Mouse (Mus musculus): ENCODE data around the gene Abat.

The Abat gene

GRCm38 (mm10) chr16:8573041-8573440, 59.8 kb downstream of the Abat start:
- no peak for DNase-seq (ENCODE audit: low read depth, low spot score)

DNA sequence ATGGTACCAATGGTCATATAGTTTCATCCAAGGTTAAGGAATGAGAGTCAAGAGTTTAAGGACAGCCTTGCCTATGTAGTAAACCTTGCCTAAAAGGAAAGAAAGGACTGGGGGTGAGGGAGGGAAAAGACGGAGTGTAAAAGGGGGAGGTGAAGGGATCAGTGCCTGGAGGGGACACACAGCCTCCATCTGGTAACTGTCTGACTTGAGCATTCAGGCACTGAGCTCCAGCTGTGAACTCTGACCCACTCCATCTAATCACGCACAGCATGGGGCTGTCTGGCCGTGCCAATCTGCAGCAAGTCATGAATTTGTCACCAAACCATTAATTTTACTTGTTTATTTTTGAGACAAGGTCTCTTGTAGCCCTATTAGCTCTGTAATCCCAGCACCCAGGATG, 60.5 kb downstream of the Abat start:
- peak; percentile 43 for DNase-seq (ENCODE audit: low read depth, low spot score)

DNA sequence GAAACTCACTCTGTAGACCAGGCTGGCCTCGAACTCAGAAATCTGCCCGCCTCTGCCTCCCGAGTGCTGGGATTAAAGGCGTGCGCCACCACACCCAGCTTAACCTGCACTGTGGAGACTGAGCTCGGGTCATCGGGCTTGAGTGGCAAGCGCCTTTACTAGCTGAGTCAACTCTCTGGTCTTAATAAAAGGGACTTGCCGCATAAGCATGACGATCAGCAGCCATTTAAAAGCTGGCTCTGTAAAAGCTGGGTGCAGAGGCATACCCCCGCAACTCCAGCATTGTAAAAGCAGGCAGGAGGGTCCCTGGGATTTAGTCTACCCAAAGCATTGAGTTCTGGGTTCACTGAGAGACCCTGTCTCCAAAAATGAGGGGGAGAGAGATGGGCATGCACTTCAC, 61.1 kb downstream of the Abat start:
- no peak for DNase-seq (ENCODE audit: low read depth, low spot score)

- DNase-seq (ENCODE audit: low read depth, low spot score), result no peak
These were observed 62.9 kb downstream of the Abat start for GRCm38 (mm10) chr16:8576111-8576510.

DNA sequence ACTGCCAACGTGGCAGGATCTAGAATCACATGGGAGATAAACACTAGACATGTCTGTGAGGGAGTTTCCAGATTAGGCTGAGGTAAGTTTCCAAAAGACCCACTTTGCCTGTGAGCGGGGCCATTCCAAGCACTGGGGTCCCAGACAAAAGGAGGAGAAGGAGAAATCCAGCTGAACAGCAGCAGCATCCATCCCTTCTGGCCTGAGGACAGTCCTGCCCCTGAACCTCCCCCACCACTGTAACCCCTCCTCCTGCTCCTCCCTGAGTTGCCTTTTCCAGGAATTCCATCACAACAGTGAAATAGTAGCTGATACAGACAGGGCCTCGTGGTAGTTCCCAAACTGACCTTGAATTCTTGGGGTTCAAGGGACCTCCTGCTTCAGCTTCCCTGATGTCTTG, 63.7 kb downstream of the Abat start:
- DNase-seq (ENCODE audit: low read depth, low spot score), result no peak

GRCm38 (mm10) chr16:8578326-8578725, 65.1 kb downstream of the Abat start:
- peak; percentile 35 for DNase-seq (ENCODE audit: low read depth, low spot score)

- DNase-seq (ENCODE audit: low read depth, low spot score), result no peak
These were observed 66.3 kb downstream of the Abat start for GRCm38 (mm10) chr16:8579546-8579945.

- no peak for DNase-seq (ENCODE audit: low read depth, low spot score)
These were observed 68.5 kb downstream of the Abat start for GRCm38 (mm10) chr16:8581661-8582239.

- DNase-seq (ENCODE audit: low read depth, low spot score), result no peak
These were observed 69.5 kb downstream of the Abat start for GRCm38 (mm10) chr16:8582579-8583295.

DNA sequence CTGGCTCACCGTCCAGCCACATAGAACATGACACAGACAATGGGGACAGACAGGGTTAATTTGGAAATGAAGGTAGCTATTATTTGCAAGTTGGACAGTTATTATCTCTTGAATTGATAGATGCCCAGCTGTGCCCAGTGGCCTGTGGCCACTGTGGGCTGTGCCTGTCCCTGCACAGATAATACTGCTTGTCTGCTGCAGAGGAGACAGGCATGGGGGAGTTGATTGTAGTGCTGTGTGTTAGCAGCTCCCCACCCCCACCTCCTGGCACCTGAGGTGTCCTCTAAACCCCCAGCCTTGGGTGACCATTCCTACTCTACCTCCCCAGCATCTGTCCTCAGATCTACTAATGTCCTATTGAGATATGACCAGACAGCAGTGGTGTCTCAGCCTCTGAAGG, 71.0 kb downstream of the Abat start:
- DNase-seq (ENCODE audit: low read depth, low spot score), result no peak

- DNase-seq (ENCODE audit: low read depth, low spot score), result no peak
These were observed 71.8 kb downstream of the Abat start for GRCm38 (mm10) chr16:8585056-8585455.

DNA sequence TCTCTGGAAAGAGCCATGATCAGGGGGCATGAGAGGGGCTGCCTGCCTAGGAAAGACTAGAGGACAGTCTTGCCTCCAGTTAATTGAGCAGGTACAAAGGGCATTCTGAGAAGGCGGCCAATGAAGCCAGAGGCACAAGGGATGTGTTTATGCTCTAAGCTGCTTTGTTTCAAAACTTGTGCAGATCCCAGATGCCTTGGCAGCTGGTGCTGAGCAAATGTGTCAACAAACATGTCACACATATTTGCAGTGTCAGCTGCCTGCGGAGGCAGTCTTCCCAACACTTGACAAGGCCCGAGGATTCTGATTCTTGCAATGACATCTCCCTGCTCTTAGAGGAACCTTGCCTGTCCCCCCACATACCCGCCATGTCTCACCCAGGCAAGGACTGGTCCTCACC, 82.2 kb downstream of the Abat start:
- no peak for DNase-seq (ENCODE audit: low read depth, low spot score)

DNA sequence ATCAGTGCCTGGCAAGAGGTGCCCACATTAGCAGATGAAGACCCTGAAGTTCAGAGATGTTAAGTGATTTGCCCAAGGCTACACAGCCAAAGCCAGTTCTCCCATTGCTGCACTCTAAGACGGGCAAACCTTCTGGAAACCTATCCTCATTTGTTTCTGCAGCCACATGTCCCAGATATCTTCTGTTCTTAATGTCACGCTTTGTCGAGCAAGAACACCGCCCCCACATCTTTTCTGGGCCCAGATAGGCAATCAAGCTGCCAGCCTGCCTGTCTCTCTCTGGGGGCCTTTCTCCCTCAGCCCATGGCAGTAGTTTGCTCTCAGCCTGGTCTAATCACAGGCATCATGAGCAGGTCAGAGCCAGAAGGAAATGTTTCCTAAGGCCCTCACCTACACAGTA, 83.1 kb downstream of the Abat start:
- no peak for DNase-seq (ENCODE audit: low read depth, low spot score)

DNA sequence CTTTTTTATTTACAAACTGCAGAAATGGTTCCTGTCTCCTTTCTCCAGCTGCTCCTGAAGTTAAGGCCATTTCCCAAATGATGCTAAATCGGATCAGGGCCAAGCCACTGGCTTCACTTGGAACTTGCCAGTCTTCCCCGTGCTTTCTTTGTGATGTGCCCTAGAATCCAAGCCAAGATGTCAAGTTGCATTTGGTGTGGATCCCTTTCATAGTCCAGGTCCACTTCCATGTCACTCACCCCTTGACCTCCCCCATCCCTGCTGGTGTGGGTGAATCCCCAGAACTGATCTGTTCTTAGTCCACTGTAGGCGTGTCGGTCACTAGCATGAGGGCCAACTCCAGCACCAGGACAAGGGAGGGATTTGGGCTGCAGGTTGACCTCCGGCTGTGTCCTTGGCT, 84.3 kb downstream of the Abat start:
- DNase-seq (ENCODE audit: low read depth, low spot score), result no peak

DNA sequence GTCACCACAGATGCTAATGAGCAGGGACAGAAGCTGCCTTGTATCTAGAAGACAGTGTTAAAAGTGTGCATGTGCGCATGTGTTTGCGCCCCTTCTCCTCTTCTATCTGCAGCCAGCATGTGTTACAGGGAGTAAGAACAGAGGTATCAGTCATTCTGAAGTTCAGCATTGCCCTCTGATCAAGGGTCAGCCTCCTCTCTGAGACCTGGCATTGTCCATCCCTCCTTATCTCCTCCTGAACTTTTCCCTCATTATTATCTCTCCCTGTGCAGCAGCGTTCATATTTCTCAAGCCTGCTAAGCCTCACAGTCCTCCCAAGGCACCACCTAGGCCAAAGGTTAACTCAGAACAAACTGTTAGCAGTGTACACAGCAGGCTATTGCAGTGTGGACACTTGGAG, 90.6 kb downstream of the Abat start:
- no peak for DNase-seq (ENCODE audit: low read depth, low spot score)

GRCm38 (mm10) chr16:8610397-8610796, 97.2 kb downstream of the Abat start:
- DNase-seq (ENCODE audit: low read depth, low spot score), result no peak

DNA sequence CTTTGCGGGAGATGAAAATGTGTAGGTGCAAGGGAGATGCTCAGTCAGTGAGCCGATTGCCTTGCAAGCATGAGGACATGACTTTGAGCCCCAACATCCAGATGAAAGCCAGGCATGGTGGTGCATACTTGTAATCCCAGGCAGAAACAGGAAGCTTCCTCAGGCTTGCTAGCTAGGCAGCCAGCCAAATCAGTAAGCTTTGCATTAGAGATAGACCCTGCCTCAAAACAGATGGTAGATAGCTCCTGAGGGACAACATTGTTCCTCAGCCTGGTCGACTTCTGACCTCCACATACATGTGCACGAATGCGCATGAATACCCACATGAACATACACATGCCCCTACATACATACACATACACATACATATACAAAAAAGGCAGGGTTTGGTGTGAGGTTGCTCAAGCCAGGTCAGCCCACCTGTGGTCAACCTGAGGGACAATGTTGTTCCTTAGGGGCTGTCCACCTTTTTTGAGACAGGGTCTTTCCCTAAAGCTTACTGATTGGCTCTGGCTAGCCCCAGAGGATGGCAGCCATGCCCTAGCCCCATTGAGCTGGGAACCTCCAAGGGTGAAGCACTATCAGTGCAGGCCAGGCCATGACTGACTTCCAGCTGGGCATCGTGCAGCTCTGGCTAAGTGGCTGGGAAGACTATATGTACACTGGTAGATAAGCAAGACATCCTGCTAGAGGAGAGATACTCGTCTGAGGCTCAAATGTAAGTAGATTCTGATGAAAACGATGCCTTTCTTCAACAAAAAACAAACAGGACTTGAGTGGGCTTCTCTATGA, 99.2 kb downstream of the Abat start:
- no peak for DNase-seq (ENCODE audit: low read depth, low spot score)

DNA sequence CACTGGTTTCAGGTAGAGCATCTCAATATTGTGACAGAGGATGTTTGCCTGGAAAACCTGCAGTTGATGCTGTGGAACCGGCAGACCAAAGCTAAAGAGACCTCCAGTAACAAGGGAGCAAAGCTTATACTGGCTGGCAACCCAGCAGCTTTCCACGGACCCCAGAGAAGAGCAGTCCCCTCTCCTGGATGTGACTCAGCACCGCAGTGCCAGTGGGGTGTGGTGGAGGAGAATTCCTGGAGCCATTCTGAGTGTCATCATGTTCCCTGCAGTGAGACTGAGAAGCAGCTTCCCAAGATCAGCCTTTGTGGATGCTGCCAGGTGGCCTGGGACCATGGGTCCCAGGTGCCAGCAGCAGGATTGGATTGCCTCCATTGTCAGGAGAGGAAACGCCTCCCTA, 99.8 kb downstream of the Abat start:
- no peak for DNase-seq (ENCODE audit: low read depth, low spot score)

- DNase-seq (ENCODE audit: low read depth, low spot score), result no peak
These were observed 100.2 kb downstream of the Abat start for GRCm38 (mm10) chr16:8613447-8613846.

DNA sequence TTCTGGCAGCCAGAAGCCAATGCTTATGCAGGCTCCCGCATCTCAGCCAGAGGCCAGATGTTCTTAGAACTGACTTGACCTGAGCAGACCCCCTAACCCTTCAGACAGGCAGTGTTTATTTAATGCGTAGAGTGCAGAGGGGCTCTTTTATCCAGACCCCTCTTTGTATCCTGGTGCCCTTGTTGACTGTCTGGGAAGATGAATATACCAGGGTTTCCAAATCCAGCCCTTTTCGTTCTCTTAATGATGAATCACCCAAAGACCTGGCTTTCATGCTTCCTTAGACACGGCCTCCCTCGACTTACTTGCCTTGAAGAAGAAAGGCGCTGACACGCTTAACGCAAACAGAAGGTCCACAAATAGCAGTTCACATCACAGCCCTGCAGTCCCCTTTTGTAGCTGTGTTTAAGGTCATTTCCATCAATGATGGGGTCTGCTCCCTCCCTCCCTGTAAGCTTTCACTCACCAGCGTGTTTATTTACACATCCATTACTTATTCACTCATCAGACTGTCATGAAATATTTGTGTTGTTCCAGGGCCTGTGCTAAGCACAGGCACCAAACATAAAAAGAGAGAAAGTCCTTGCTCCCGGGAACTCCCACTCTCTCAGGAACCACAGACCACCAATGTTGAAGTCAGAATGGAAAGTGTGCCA, 106.6 kb downstream of the Abat start:
- no peak for DNase-seq (ENCODE audit: low read depth, low spot score)

GRCm38 (mm10) chr16:8620315-8621115, 107.3 kb downstream of the Abat start:
- DNase-seq (ENCODE audit: low read depth, low spot score), result no peak

DNA sequence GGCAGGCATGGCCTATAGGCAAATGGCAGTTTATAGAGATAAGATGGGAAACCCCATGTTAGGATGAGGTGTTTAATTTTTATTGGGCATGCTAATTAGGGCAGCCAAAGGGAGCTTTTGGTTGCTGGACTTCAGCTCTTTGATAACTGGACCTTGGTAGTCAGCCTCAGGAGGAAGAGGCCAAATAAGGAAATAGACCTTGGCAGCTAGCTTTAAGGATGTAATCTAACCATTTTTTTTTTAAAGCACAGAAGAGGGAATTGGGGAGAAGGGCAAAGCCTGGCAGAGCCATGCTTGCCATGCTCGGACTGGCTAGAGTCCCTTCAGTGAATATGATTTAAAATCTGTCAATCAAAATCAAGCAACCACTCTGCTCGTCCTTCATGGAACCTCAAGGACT, 117.2 kb downstream of the Abat start:
- no peak for DNase-seq (ENCODE audit: low read depth, low spot score)

Data from forelimb bud, embryonic 11.5 days (tissue).